ENCODE assay signal across 8 mouse cellular contexts in the genomic region with DNA sequence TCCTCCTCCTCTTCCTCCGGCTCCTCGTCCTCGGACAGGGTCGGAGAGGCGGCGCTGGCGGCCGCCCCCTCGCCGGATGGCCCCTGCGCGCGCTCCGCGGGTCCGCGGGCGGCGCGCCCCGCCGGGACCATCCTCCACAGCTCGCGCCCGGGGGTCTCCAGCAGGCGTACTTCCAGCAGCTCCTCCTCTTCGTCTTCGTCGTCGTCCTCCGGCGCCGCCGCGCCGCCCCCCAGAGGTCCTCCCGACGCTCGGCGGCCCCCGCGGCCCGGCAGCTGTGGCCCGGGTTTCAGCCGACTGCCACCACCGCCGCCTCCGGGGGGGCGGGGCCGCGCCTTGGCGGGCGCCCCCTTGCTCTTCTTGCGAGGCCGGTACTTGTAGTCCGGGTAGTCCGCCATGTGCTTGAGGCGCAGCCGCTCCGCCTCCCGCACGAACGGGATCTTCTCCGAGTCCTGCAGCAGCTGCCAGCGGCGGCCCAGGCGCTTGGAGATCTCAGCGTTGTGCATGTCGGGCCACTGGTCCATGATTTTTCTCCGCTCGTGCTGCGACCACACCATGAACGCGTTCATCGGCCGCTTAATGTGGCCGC. TPM values are rescaled to one million over a fixed set of nuclear protein-coding genes. Genes with fewer than 3 reads are reported as not detected.
DNase-seq lines count a peak whose midpoint lies in the region; ATAC-seq and TF ChIP-seq lines count a peak whose summit lies in the region.

No protein-coding gene starts in this region.

- WGBS in forebrain, postnatal 0 days = under 1% methylated on average over 70 of the region's 77 CpGs
- WGBS in lung, embryonic 15.5 days = under 1% methylated on average over 67 of the region's 77 CpGs

- peak overlapping the region; percentile 85 for H3K4me2 ChIP-seq in forebrain, postnatal 0 days (ENCODE audit: low read depth)
- peak overlapping the region; percentile 93 for H3K4me2 ChIP-seq in lung, embryonic 15.5 days

- ATAC-seq in forebrain, postnatal 0 days = peak; percentile 7
- ATAC-seq in lung, embryonic 15.5 days (ENCODE audit: borderline replicate concordance, extremely low read depth, low FRiP score, low TSS enrichment) = peak; percentile 7; the same call in 1 of the 2 replicates

- peak overlapping the region; percentile 80 for H3K27ac ChIP-seq in ES-E14 (ENCODE audit: insufficient read depth, low read depth, low read length, poor library complexity, severe bottlenecking)
- H3K27ac ChIP-seq in forebrain, postnatal 0 days (ENCODE audit: low read depth, low read length) = peak overlapping the region; percentile 100
- H3K27ac ChIP-seq in lung, embryonic 15.5 days = peak overlapping the region; percentile 100

- H3K4me3 ChIP-seq in ES-E14 (ENCODE audit: insufficient read depth in 1 of 2, low read depth in 1 of 2, low read length in 2 of 2, poor library complexity in 1 of 2, severe bottlenecking in 1 of 2) = peak overlapping the region; percentile 86 to 99
- H3K4me3 ChIP-seq in forebrain, postnatal 0 days (ENCODE audit: low read depth, low read length) = peak overlapping the region; percentile 91
- H3K4me3 ChIP-seq in lung, embryonic 15.5 days = peak overlapping the region; percentile 76

- peak; percentile 17; the same call in 1 of the 2 replicates for TF ChIP-seq CTCF in forebrain, postnatal 0 days (IDR thresholded peaks at IDR 0.05; ENCODE audit: low read depth)

- H3K9ac ChIP-seq in ES-E14 (ENCODE audit: insufficient read depth, low read depth, low read length, poor library complexity, severe bottlenecking) = peak overlapping the region; percentile 86
- peak overlapping the region; percentile 97 for H3K9ac ChIP-seq in forebrain, postnatal 0 days
- peak overlapping the region; percentile 94 for H3K9ac ChIP-seq in lung, embryonic 15.5 days

- H3K36me3 ChIP-seq in ES-E14 (ENCODE audit: control insufficient read depth, insufficient read depth, low read length, poor library complexity, severe bottlenecking) = peaks cover 7% of the 10 kb centered on the region; the same call in 1 of the 2 replicates
- H3K36me3 ChIP-seq in forebrain, postnatal 0 days (ENCODE audit: insufficient read depth) = 0 out of 2 replicates have a peak, but pooled peaks cover 4% of the 10 kb centered on the region
- H3K36me3 ChIP-seq in lung, embryonic 15.5 days = no peaks in the 10 kb centered on the region

- H3K4me1 ChIP-seq in ES-E14 (ENCODE audit: control insufficient read depth in 2 of 2, insufficient read depth in 2 of 2, low read length in 2 of 2, poor library complexity in 1 of 2) = peaks cover 7 to 8% of the 10 kb centered on the region in 2 experiments
- H3K4me1 ChIP-seq in forebrain, postnatal 0 days (ENCODE audit: insufficient read depth) = peaks cover 9% of the 10 kb centered on the region; the same call in 1 of the 2 replicates
- peaks cover 50% of the 10 kb centered on the region for H3K4me1 ChIP-seq in lung, embryonic 15.5 days

- H3K27me3 ChIP-seq in forebrain, postnatal 0 days (ENCODE audit: insufficient read depth, low read length) = no peaks in the 10 kb centered on the region
- no peaks in the 10 kb centered on the region for H3K27me3 ChIP-seq in lung, embryonic 15.5 days

- in situ Hi-C loops in ES-E14 (cut with MboI; ENCODE audit: low sequenced_read_pairs in 2 of 2, unreplicated experiment in 2 of 2) = no loop called here

- no peaks in the 10 kb centered on the region for H3K9me3 ChIP-seq in ES-E14 (ENCODE audit: control insufficient read depth, insufficient read depth, low read depth, low read length)
- no peaks in the 10 kb centered on the region for H3K9me3 ChIP-seq in forebrain, postnatal 0 days (ENCODE audit: low read length)
- no peaks in the 10 kb centered on the region for H3K9me3 ChIP-seq in lung, embryonic 15.5 days

- DNase-seq in ES-E14 (ENCODE audit: low read depth, low spot score) = no peak
- peak; percentile 51 for DNase-seq in c-Kit-positive CD71-negative TER-119-negative erythroid progenitor cells, embryonic 14.5 days (ENCODE audit: low read depth)
- DNase-seq in forebrain, postnatal 0 days = peak; percentile 85
- peak; percentile 89 for DNase-seq in heart, postnatal 4 days
- DNase-seq in layer of hippocampus, adult 9-11 months = peak; percentile 92
- peak; percentile 76 for DNase-seq in retina, embryonic 14.5 days (ENCODE audit: low spot score)
- DNase-seq in thymus, postnatal 25 days = peak; percentile 66

TF ChIP-seq in ES-E14, 5 proteins besides CTCF, POLR2A, EP300 and RAD21:
- TF ChIP-seq HCFC1 (IDR thresholded peaks at IDR 0.05; ENCODE audit: borderline replicate concordance, insufficient read depth, low read length) = no peak
- no peak for TF ChIP-seq CHD2 (IDR thresholded peaks at IDR 0.05; ENCODE audit: low read depth, low read length)
- no peak for TF ChIP-seq ZNF384 (IDR thresholded peaks at IDR 0.05; ENCODE audit: low read depth, low read length)
- no peak for TF ChIP-seq MAFK (IDR thresholded peaks at IDR 0.05; ENCODE audit: insufficient read depth, low read depth, low read length)
- no peak for TF ChIP-seq ZC3H11A (IDR thresholded peaks at IDR 0.05; ENCODE audit: borderline replicate concordance, low read depth, low read length)

RNA-seq across cellular contexts. Expression of a gene that starts 0.8 kb away (rescaled TPM):
- 7.4 and 9.1 TPM in 2 replicates for total RNA-seq in ES-E14 (2012; rRNA removed)
- 47.1 and 47.8 TPM in 2 replicates for total RNA-seq in forebrain, postnatal 0 days (2014; rRNA removed)
- polyA plus RNA-seq in forebrain, postnatal 0 days (2015; fragmentation: Nextera tagmentation; extraction: Ambion mirVana) = 10.0 and 11.9 TPM in 2 replicates
- total RNA-seq in heart, postnatal 4 days (2021) = 10 to 100 TPM; 42.3 to 42.6 TPM
- polyA plus RNA-seq in lung, embryonic 15.5 days (2015; fragmentation: Nextera tagmentation; extraction: Ambion mirVana) = 10.5 and 11.3 TPM in 2 replicates

RNA-seq across cellular contexts. Expression of a gene that starts 17.7 kb away (rescaled TPM):
- 21.4 and 22.9 TPM in 2 replicates for total RNA-seq in ES-E14 (2012; rRNA removed)
- total RNA-seq in forebrain, postnatal 0 days (2014; rRNA removed) = 10.5 and 16.4 TPM in 2 replicates
- 13.5 and 15.4 TPM in 2 replicates for polyA plus RNA-seq in forebrain, postnatal 0 days (2015; fragmentation: Nextera tagmentation; extraction: Ambion mirVana)
- total RNA-seq in heart, postnatal 4 days (2021) = 10 to 100 TPM; 24.9 to 27.4 TPM
- 37.7 and 40.5 TPM in 2 replicates for polyA plus RNA-seq in lung, embryonic 15.5 days (2015; fragmentation: Nextera tagmentation; extraction: Ambion mirVana)

RNA-seq across cellular contexts. Expression of a gene that starts 18.3 kb away (rescaled TPM):
- total RNA-seq in ES-E14 (2012; rRNA removed) = 0.18 and 0.58 TPM in 2 replicates
- 2.3 and 5.0 TPM in 2 replicates for total RNA-seq in forebrain, postnatal 0 days (2014; rRNA removed)
- polyA plus RNA-seq in forebrain, postnatal 0 days (2015; fragmentation: Nextera tagmentation; extraction: Ambion mirVana) = 5.6 and 6.4 TPM in 2 replicates
- 1 to 10 TPM; 3.8 to 4.0 TPM for total RNA-seq in heart, postnatal 4 days (2021)
- polyA plus RNA-seq in lung, embryonic 15.5 days (2015; fragmentation: Nextera tagmentation; extraction: Ambion mirVana) = 3.0 and 3.1 TPM in 2 replicates

RNA-seq across cellular contexts. Expression of a gene that starts 20.7 kb away (rescaled TPM):
- total RNA-seq in ES-E14 (2012; rRNA removed) = 2.1 and 3.3 TPM in 2 replicates
- 30.9 and 43.7 TPM in 2 replicates for total RNA-seq in forebrain, postnatal 0 days (2014; rRNA removed)
- polyA plus RNA-seq in forebrain, postnatal 0 days (2015; fragmentation: Nextera tagmentation; extraction: Ambion mirVana) = 32.0 and 52.1 TPM in 2 replicates
- total RNA-seq in heart, postnatal 4 days (2021) = not detected
- 0.14 and 0.36 TPM in 2 replicates for polyA plus RNA-seq in lung, embryonic 15.5 days (2015; fragmentation: Nextera tagmentation; extraction: Ambion mirVana)

RNA-seq across cellular contexts. Expression of a gene that starts 53.3 kb away (rescaled TPM):
- total RNA-seq in ES-E14 (2012; rRNA removed) = 18.5 and 29.2 TPM in 2 replicates
- total RNA-seq in forebrain, postnatal 0 days (2014; rRNA removed) = 2.0 and 2.2 TPM in 2 replicates
- polyA plus RNA-seq in forebrain, postnatal 0 days (2015; fragmentation: Nextera tagmentation; extraction: Ambion mirVana) = 1.3 and 1.4 TPM in 2 replicates
- 1 to 10 TPM; 2.9 TPM for total RNA-seq in heart, postnatal 4 days (2021)
- polyA plus RNA-seq in lung, embryonic 15.5 days (2015; fragmentation: Nextera tagmentation; extraction: Ambion mirVana) = 4.1 and 5.0 TPM in 2 replicates
